Mouse (Mus musculus) mouse embryonic stem cell (cell line): ENCODE data around the gene Cbx5.

ENCODE experiments used
- in situ Hi-C, 2 experiments: fragments of 300-500 bp; cut with MboI; formaldehyde crosslinking; loops; 1 replicate in 1 of 2; 3 replicates in 1 of 2; pipeline ENCODE4 v1.14.3; 2019 to 2020; ENCODE audit warnings: low sequenced_read_pairs in 2 of 2, low pct_unique_long_range_greater_than_20kb in 1 of 2, mixed read lengths in 1 of 2; ENCODE audit not compliant: unreplicated experiment in 1 of 2

The Cbx5 gene

GRCm38 (mm10) chr15:103227022-103227421 is 12.6 kb downstream of the Cbx5 start:
- in situ Hi-C loops = no loop called here

GRCm38 (mm10) chr15:103224161-103224560 is 15.5 kb downstream of the Cbx5 start:
- in situ Hi-C loops = no loop called here

GRCm38 (mm10) chr15:103221386-103221785 is 18.2 kb downstream of the Cbx5 start:
- in situ Hi-C loops = no loop called here

GRCm38 (mm10) chr15:103220785-103221184 is 18.8 kb downstream of the Cbx5 start:
- in situ Hi-C loops = no loop called here

GRCm38 (mm10) chr15:103216052-103216451 is 23.6 kb downstream of the Cbx5 start:
- in situ Hi-C loops = no loop called here

- in situ Hi-C loops = no loop called here
Observed at GRCm38 (mm10) chr15:103214971-103215907, 24.4 kb downstream of the Cbx5 start.

GRCm38 (mm10) chr15:103214149-103214548 is 25.5 kb downstream of the Cbx5 start:
- in situ Hi-C loops = no loop called here

GRCm38 (mm10) chr15:103205156-103205555 is 34.5 kb downstream of the Cbx5 start:
- in situ Hi-C loops = no loop called here

GRCm38 (mm10) chr15:103202088-103202793 is 37.4 kb downstream of the Cbx5 start:
- in situ Hi-C loops = no loop called here

GRCm38 (mm10) chr15:103197785-103198184 is 41.8 kb downstream of the Cbx5 start:
- in situ Hi-C loops = no loop called here

- in situ Hi-C loops = no loop called here
Observed at GRCm38 (mm10) chr15:103196835-103197234, 42.8 kb downstream of the Cbx5 start.

GRCm38 (mm10) chr15:103193606-103194005 is 46.0 kb downstream of the Cbx5 start:
- in situ Hi-C loops = no loop called here

- in situ Hi-C loops = no loop called here
Observed at GRCm38 (mm10) chr15:103190531-103191462, 48.8 kb downstream of the Cbx5 start.

- in situ Hi-C loops = no loop called here
Observed at GRCm38 (mm10) chr15:103190083-103190482, 49.5 kb downstream of the Cbx5 start.

GRCm38 (mm10) chr15:103187803-103188202 is 51.8 kb downstream of the Cbx5 start:
- in situ Hi-C loops = loop anchor here in 1 of 2 experiments (5.0 kb wide), 1 partner anchor 119 kb away; no protein-coding TSS in a partner anchor

- in situ Hi-C loops = loop anchor here in 1 of 2 experiments (5.0 kb wide), 1 partner anchor 122 kb away; no protein-coding TSS in a partner anchor
Observed at GRCm38 (mm10) chr15:103185462-103186198, 54.0 kb downstream of the Cbx5 start.

- in situ Hi-C loops = no loop called here
Observed at GRCm38 (mm10) chr15:103183651-103184610, 55.7 kb downstream of the Cbx5 start.
